Mouse (Mus musculus) cerebellum, postnatal 4 days (tissue): ENCODE results near the gene Sipa1.
A peak's percentile ranks its signal among the peaks of the same experiment; 100 is the strongest.

Source experiments
- DNase-seq, 2 experiments: peaks; one replicate each; pipeline ENCODE4 v3.0.0; 2022; ENCODE audit warnings: low spot score in 2 of 2, mixed read lengths in 1 of 2

Gene Sipa1

DNA sequence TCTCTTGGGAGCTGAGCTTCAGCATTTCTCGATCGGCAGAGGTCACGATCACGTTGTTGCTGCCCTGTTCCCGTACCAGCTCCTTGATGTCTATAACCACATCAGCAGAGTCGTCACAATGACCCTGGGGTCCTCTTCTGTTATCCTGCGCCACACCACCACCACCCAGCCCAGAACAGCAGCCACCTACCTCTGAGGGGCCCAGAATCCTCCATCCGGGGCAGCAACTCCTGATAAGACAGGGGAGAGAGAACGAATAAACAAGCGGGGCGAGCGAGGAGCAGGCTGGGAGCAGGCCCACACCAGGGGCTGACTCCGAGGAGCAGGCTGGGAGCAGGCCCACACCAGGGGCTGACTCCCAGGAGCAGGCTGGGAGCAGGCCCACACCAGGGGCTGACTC is 22.9 kb upstream of the Sipa1 start:
- no peak for DNase-seq

DNA sequence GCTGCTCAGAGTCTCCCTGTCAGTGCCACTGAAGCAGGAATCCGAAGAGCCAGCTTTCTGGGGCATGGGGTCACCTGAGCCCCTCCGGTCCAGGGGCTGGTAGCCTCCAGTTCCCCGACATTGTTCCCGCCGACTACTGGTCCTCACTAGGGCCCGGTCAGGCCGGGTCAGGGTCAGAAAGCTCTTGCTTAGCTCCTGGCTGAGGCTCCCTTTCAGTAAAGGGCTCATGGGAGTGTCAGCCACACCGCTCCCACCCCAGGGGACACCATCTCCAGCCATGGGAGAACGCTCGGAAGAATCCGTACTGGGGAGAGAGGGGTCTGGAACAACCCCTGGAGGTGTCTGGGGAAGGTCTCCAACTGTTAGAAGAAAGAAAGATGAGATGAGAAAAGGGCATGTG is 22.4 kb upstream of the Sipa1 start:
- DNase-seq: no peak

DNA sequence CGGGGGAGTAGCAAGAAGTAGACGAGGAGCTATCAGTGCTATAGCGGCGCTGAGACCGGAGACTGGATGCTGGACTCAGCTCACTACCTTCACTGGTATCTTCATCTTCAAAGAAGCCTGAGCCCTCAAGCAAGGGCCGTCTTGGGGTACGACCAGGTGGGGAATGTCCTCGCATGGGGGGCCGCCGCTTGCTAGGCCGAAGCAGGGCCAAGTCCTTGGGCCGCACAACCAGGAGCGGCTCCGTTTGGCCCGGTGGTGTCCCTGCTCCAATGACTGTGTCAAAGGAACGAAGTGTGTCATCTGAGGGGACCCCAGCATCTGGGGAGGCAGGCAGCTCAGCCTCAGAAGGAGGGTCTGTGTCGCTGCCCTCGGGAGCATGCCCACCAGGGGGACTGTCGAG is 21.9 kb upstream of the Sipa1 start:
- no peak for DNase-seq

DNA sequence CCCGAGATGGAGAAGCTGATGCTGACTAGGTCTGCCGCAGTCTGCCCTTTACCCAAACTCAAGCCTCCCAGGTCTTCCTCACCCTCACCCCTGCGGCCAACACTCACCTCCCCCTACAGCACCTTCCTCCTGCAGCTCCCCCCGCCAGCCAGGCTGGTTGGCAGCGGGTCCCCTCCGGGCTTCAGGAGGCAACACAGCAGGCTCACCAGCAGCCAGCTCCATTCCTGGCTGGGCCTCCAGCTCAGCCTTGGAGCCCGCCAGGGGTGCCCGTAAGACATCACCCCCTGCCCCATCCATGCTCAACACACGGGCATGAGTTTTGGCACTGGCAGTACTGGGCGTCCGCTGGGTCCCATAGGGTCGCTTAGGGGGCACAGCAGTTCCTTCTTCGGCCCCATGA is 21.5 kb upstream of the Sipa1 start:
- DNase-seq: no peak

DNA sequence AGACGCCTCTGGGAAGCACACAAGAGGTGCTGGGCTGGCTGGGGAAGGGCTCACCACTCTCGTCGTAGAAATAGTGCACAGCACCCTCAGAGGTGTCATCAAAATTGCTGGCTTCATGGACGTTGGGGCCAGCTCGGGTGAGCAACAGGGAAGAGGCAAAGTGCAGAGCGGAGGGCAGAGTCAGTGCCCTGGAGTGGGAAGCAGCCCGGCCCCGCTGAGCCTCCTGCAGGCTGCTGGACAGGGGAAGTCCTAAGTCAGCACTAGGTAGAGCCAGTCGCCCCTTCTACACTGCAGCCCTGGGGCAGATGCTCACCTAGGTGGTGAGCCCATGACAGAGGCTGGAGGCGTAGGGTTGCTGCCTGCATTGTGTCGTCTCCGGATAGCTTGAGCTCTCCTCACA is 20.7 kb upstream of the Sipa1 start:
- DNase-seq: no peak

GRCm38 (mm10) chr19:5680432-5680831 is 16.9 kb upstream of the Sipa1 start:
- no peak for DNase-seq

GRCm38 (mm10) chr19:5668372-5668771 is 4.9 kb upstream of the Sipa1 start:
- DNase-seq: no peak

GRCm38 (mm10) chr19:5666386-5666785 is 2.9 kb upstream of the Sipa1 start:
- no peak for DNase-seq

DNA sequence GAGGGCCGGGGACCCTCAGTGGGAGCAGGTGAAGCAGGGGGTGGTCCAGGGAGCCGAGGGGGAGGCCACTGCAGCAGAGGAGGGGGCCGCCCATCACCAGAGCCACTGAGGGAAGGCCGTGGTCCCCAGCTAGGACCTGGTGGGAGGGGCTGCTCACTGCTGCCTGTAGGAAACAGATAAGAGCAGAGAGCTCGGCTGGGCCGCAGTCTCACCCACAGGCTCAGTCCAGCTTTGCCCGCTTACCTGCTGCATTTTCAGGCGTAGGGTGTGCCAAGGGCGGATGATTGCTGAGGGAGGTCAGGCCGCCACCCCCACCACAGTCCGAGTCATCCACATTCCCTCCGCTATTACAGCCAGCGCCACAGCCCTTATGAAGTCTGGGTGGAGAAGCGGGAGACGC is 2.0 kb upstream of the Sipa1 start:
- DNase-seq: no peak

- DNase-seq: no peak
These were observed 1.3 kb upstream of the Sipa1 start for GRCm38 (mm10) chr19:5664669-5665257.

- no peak for DNase-seq
These were observed 1.2 kb downstream of the Sipa1 start for GRCm38 (mm10) chr19:5662310-5662709.

- no peak for DNase-seq
These were observed 2.4 kb downstream of the Sipa1 start for GRCm38 (mm10) chr19:5660942-5661751.

- no peak for DNase-seq
These were observed 8.7 kb downstream of the Sipa1 start for GRCm38 (mm10) chr19:5654720-5655298.

- no peak for DNase-seq
These were observed 9.4 kb downstream of the Sipa1 start for GRCm38 (mm10) chr19:5653969-5654719.

GRCm38 (mm10) chr19:5652570-5652969 is 10.9 kb downstream of the Sipa1 start:
- no peak for DNase-seq

DNA sequence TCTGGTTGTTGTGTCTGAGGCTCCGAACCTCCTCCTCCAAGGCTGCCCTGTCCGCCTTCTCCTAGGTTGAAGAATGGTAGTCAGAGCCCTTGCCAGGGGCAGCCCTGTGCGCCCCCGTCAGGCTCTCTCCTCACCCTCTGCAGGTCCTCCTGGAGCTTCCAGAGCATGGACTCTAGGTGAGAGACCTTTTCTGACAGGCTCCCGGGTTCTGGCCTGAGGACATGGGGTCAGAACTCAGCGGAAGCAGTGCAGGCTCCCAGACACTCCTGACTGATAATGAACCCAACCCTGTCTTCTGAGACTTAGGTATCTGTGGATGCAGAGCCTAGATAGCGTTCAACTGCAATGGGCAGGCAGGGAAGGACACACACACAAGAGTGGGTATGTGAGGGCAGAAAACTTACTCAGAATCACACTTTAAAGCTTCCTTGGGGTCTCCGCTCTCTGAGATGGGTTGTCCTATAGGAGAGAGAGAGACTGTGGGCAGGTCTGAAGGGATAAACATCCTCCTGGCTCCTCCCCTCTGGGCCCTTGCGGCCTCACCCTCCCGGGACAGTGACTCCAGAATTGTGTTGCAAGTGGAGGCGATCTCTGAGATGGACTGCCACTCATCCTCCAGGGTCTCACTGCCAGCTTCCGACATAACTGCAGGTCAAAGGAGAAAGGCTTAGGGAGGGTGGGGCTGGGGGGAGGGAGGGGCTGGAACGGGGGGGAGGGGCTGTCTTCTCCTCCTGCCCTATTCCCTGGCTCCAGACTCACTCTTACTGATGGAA is 11.8 kb downstream of the Sipa1 start:
- no peak for DNase-seq

GRCm38 (mm10) chr19:5649298-5649741 is 14.2 kb downstream of the Sipa1 start:
- no peak for DNase-seq

DNA sequence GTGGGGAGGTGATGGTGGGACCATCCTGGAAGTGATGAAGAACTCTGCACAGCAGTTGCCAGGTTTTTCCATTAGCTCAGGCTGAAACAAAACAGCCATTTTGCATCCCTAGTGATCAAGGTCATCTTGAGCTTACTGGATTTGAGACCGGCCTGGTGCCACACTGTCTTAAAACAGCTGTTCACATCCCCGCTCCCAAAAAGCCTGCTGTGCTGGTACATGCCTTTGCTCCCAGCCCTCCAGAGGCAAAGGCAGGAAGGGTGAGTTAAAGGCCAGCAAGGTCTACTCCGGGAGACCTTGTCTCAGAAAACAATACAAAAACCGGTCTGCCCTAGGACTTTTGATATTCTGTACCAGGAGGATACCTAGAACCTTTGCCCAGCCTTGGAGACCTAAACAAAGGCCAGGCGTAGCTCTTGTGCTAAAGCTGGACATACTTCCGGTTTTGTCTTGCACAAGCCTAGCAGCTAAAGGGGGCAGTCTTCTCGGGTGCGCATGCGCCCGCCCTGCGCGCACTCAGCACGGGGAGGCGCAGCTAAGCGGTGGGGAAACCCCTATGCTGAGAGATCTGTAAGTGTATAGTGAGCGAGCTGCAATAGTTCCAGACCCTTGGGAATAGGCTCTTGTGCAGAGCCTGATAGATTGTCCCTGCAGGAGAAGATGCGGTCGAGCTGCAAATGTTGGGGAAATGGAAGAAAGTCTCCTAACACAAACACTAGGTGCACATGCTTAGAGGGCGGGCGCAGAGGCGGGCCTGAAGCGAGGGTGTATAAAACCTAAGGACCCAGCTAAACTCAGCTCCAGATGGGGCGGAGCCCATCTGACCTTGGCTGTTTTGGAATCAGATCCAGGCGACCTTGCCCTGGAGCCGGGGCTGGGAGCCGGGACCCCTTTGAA is 14.9 kb downstream of the Sipa1 start:
- DNase-seq: peak in 1 of 2 experiments; percentile 65

- no peak for DNase-seq
These were observed 15.7 kb downstream of the Sipa1 start for GRCm38 (mm10) chr19:5647791-5648190.

DNA sequence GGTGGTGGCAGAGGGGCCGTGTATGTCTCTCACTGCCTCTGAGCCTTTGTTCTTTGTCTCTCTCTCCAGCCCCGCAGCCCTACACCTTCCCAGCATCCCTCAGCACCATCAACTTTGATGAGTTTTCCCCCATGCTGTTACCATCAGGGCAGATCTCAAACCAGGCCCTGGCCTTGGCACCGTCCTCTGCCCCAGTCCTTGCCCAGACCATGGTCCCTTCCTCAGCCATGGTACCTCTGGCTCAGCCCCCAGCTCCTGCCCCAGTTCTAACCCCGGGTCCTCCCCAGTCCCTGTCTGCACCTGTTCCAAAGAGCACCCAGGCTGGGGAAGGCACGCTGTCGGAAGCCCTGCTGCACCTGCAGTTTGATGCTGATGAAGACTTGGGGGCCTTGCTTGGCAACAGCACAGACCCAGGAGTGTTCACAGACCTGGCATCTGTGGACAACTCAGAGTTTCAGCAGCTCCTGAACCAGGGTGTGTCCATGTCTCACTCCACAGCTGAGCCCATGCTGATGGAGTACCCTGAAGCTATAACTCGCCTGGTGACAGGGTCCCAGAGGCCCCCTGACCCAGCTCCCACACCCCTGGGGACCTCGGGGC is 16.7 kb downstream of the Sipa1 start:
- DNase-seq: no peak
